Mouse (Mus musculus): ENCODE results near the gene Gtf3c5. TPM values are rescaled to one million over a fixed set of nuclear protein-coding genes. Genes with fewer than 3 reads are reported as not detected.

Gene Gtf3c5
- 1 to 10 TPM; 6.5 to 8.2 (median 7.4) TPM for total RNA-seq (2022)

- no peak for DNase-seq (ENCODE audit: low spot score in 2 of 2)
Observed at GRCm38 (mm10) chr2:28583651-28584050, at the start of gene Gtf3c5. Gene Gtf3c5 (minus strand): TSS chr2:28583751.

- DNase-seq (ENCODE audit: low spot score in 2 of 2), result no peak
Observed at GRCm38 (mm10) chr2:28633136-28633535, 49.6 kb upstream of the Gtf3c5 start.

GRCm38 (mm10) chr2:28632626-28633025 lies 49.1 kb upstream of the Gtf3c5 start:
- no peak for DNase-seq (ENCODE audit: low spot score in 2 of 2)

- no peak for DNase-seq (ENCODE audit: low spot score in 2 of 2)
Observed at GRCm38 (mm10) chr2:28629911-28630381, 46.4 kb upstream of the Gtf3c5 start.

GRCm38 (mm10) chr2:28628053-28628452 lies 44.5 kb upstream of the Gtf3c5 start:
- DNase-seq (ENCODE audit: low spot score in 2 of 2), result no peak

GRCm38 (mm10) chr2:28626038-28626437 lies 42.5 kb upstream of the Gtf3c5 start:
- DNase-seq (ENCODE audit: low spot score in 2 of 2), result no peak

- DNase-seq (ENCODE audit: low spot score in 2 of 2), result no peak
Observed at GRCm38 (mm10) chr2:28624870-28625269, 41.3 kb upstream of the Gtf3c5 start.

GRCm38 (mm10) chr2:28622521-28623124 lies 39.1 kb upstream of the Gtf3c5 start:
- DNase-seq (ENCODE audit: low spot score in 2 of 2), result no peak

- no peak for DNase-seq (ENCODE audit: low spot score in 2 of 2)
Observed at GRCm38 (mm10) chr2:28621664-28622171, 38.2 kb upstream of the Gtf3c5 start, which contains the start of gene Gfi1b. Gene Gfi1b (minus strand): TSS chr2:28621982.

GRCm38 (mm10) chr2:28621111-28621510 lies 37.6 kb upstream of the Gtf3c5 start:
- DNase-seq (ENCODE audit: low spot score in 2 of 2), result no peak

- no peak for DNase-seq (ENCODE audit: low spot score in 2 of 2)
Observed at GRCm38 (mm10) chr2:28620522-28620921, 37.0 kb upstream of the Gtf3c5 start.

GRCm38 (mm10) chr2:28619369-28619768 lies 35.8 kb upstream of the Gtf3c5 start:
- DNase-seq (ENCODE audit: low spot score in 2 of 2), result no peak

- no peak for DNase-seq (ENCODE audit: low spot score in 2 of 2)
Observed at GRCm38 (mm10) chr2:28618777-28619336, 35.3 kb upstream of the Gtf3c5 start.

GRCm38 (mm10) chr2:28617498-28618486 lies 34.2 kb upstream of the Gtf3c5 start:
- no peak for DNase-seq (ENCODE audit: low spot score in 2 of 2)

- no peak for DNase-seq (ENCODE audit: low spot score in 2 of 2)
Observed at GRCm38 (mm10) chr2:28616874-28617273, 33.3 kb upstream of the Gtf3c5 start.

- no peak for DNase-seq (ENCODE audit: low spot score in 2 of 2)
Observed at GRCm38 (mm10) chr2:28616358-28616757, 32.8 kb upstream of the Gtf3c5 start.

GRCm38 (mm10) chr2:28613599-28613998 lies 30.0 kb upstream of the Gtf3c5 start:
- DNase-seq (ENCODE audit: low spot score in 2 of 2), result no peak

GRCm38 (mm10) chr2:28612436-28613063 lies 29.0 kb upstream of the Gtf3c5 start:
- DNase-seq (ENCODE audit: low spot score in 2 of 2), result no peak

GRCm38 (mm10) chr2:28611407-28611787 lies 27.8 kb upstream of the Gtf3c5 start:
- no peak for DNase-seq (ENCODE audit: low spot score in 2 of 2)

GRCm38 (mm10) chr2:28610716-28611406 lies 27.3 kb upstream of the Gtf3c5 start:
- no peak for DNase-seq (ENCODE audit: low spot score in 2 of 2)

- DNase-seq (ENCODE audit: low spot score in 2 of 2), result no peak
Observed at GRCm38 (mm10) chr2:28609851-28610250, 26.3 kb upstream of the Gtf3c5 start.
